Mouse (Mus musculus) lung, embryonic 16.5 days (tissue): Measurements from ENCODE around the gene OR5BS1P. TPM values are rescaled to one million over a fixed set of nuclear protein-coding genes. Genes with fewer than 3 reads are reported as not detected.
A peak's percentile ranks its signal among the peaks of the same experiment; 100 is the strongest.
"Not testable (repeated sequence)": the region's sequence is repeated elsewhere in the genome, so short reads cannot be mapped to it uniquely, and the experiment has no call there.

Experiments
- ATAC-seq: fragments of 200-750 bp; cut with Nextera tagmentation; 2 replicates; pipeline ENCODE4 v1.8.0; 2017; ENCODE audit warnings: low read depth, mild to moderate bottlenecking, moderate library complexity
- H3K27ac ChIP-seq: fragments of 300-500 bp; sonication (generic); 2 replicates; pipeline ENCODE4 v1.5.1; 2014; ENCODE audit warnings: mild to moderate bottlenecking, control low read depth, low read length
- H3K27me3 ChIP-seq: fragments of 300-500 bp; sonication (generic); 2 replicates; pipeline ENCODE4 v1.6.1; 2014; ENCODE audit warnings: low read depth, low read length, mixed read lengths; ENCODE audit not compliant: control insufficient read depth, insufficient read depth
- H3K36me3 ChIP-seq: fragments of 300-500 bp; sonication (generic); 2 replicates; pipeline ENCODE4 v1.6.1; 2014; ENCODE audit warnings: low read length; ENCODE audit not compliant: control insufficient read depth, insufficient read depth
- H3K4me1 ChIP-seq: fragments of 300-500 bp; sonication (generic); replicated peaks from 2 replicates; pipeline ENCODE4 v1.6.1; 2014; ENCODE audit warnings: low read length, mixed read lengths; ENCODE audit not compliant: control insufficient read depth, insufficient read depth
- H3K4me2 ChIP-seq: fragments of 300-500 bp; sonication (generic); 2 replicates; pipeline ENCODE4 v1.6.1; 2014; ENCODE audit warnings: low read depth, low read length, control low read depth
- H3K4me3 ChIP-seq: fragments of 300-500 bp; sonication (generic); 2 replicates; pipeline ENCODE4 v1.5.1; 2014; ENCODE audit warnings: mild to moderate bottlenecking, low read length, control low read depth
- H3K9ac ChIP-seq: fragments of 300-500 bp; sonication (generic); 2 replicates; pipeline ENCODE4 v1.6.1; 2014; ENCODE audit warnings: low read length, control low read depth
- H3K9me3 ChIP-seq: fragments of 300-500 bp; sonication (generic); 2 replicates; pipeline ENCODE4 v1.6.1; 2016; ENCODE audit warnings: low read length; ENCODE audit not compliant: control insufficient read depth
- WGBS: fragments of 180-500 bp; shearing (Covaris S2); extraction: QIAGEN DNeasy Blood & Tissue Kit; methylation state at CpG from one replicate; pipeline ENCODE4 v1.1.7; 2014; 5-methylcytosine and 5-hydroxymethylcytosine counted together
- polyA plus RNA-seq: library from polyadenylated mRNA; unstranded; fragments of >200 nt; fragmentation: Nextera tagmentation; extraction: Ambion mirVana; gene quantifications from 2 replicates; pipeline ENCODE4 v1.2.1, GENCODE M21; 2015

Gene OR5BS1P
- not detected in 2 replicates for polyA plus RNA-seq

- Histone ChIP-seq H3K36me3 (no peaks in the 10 kb centered on the region), H3K27me3 (no peaks in the 10 kb centered on the region), H3K4me1 (no peaks in the 10 kb centered on the region), H3K27ac (no peak within 1 kb of the TSS), H3K9ac (no peak within 1 kb of the TSS), H3K9me3 (no peaks in the 10 kb centered on the region), H3K4me2 (no peak within 1 kb of the TSS), H3K4me3 (no peak within 1 kb of the TSS)
- 82% methylated on average over 4 of the region's 4 CpGs for WGBS
- ATAC-seq, result no peak
Observed at GRCm38 (mm10) chr15:98469596-98469995, at the start of gene OR5BS1P. Gene OR5BS1P (plus strand): TSS chr15:98469896.

- Histone ChIP-seq H3K4me1 (no peaks in the 10 kb centered on the region; the same call in 1 of the 2 replicates), H3K36me3 (no peaks in the 10 kb centered on the region), H3K27ac (no peak overlapping the region), H3K4me3 (no peak overlapping the region), H3K9ac (no peak overlapping the region), H3K27me3 (no peaks in the 10 kb centered on the region), H3K9me3 (no peaks in the 10 kb centered on the region), H3K4me2 (no peak overlapping the region)
- peak; percentile 21; the same call in 1 of the 2 replicates for ATAC-seq
- WGBS, result 42% methylated on average over 4 of the region's 4 CpGs
Observed at GRCm38 (mm10) chr15:98420897-98421296, 48.8 kb upstream of the OR5BS1P start.

GRCm38 (mm10) chr15:98424326-98424725 is 45.4 kb upstream of the OR5BS1P start:
- no peak for ATAC-seq
- no peaks in the 10 kb centered on the region for H3K9me3 ChIP-seq
- H3K9ac ChIP-seq, result no peak overlapping the region
- no peaks in the 10 kb centered on the region; the same call in 1 of the 2 replicates for H3K4me1 ChIP-seq
- H3K27ac ChIP-seq, result no peak overlapping the region
- no peak overlapping the region for H3K4me3 ChIP-seq
- no peaks in the 10 kb centered on the region for H3K27me3 ChIP-seq
- no peak overlapping the region for H3K4me2 ChIP-seq
- H3K36me3 ChIP-seq, result no peaks in the 10 kb centered on the region
- WGBS, result 68% methylated on average over 14 of the region's 14 CpGs

GRCm38 (mm10) chr15:98424753-98425152 is 44.9 kb upstream of the OR5BS1P start:
- no peaks in the 10 kb centered on the region for H3K36me3 ChIP-seq
- H3K4me3 ChIP-seq, result no peak overlapping the region
- H3K4me1 ChIP-seq, result no peaks in the 10 kb centered on the region; the same call in 1 of the 2 replicates
- 34% methylated on average over 6 of the region's 6 CpGs for WGBS
- H3K9ac ChIP-seq, result no peak overlapping the region
- no peak for ATAC-seq
- H3K27me3 ChIP-seq, result no peaks in the 10 kb centered on the region
- H3K9me3 ChIP-seq, result no peaks in the 10 kb centered on the region
- H3K27ac ChIP-seq, result no peak overlapping the region
- H3K4me2 ChIP-seq, result no peak overlapping the region

- Histone ChIP-seq H3K4me1 (no peaks in the 10 kb centered on the region; the same call in 1 of the 2 replicates), H3K9ac (no peak overlapping the region), H3K4me2 (no peak overlapping the region), H3K27me3 (no peaks in the 10 kb centered on the region), H3K36me3 (no peaks in the 10 kb centered on the region), H3K27ac (no peak overlapping the region), H3K9me3 (no peaks in the 10 kb centered on the region), H3K4me3 (no peak overlapping the region)
- WGBS, result 80% methylated on average over 7 of the region's 7 CpGs
- ATAC-seq, result no peak
Observed at GRCm38 (mm10) chr15:98425188-98425587, 44.5 kb upstream of the OR5BS1P start.

GRCm38 (mm10) chr15:98430925-98431324 is 38.8 kb upstream of the OR5BS1P start, which contains the start of gene Olfr282:
Gene Olfr282 (plus strand): TSS chr15:98431225.
- not testable (repeated sequence) for H3K36me3 ChIP-seq, H3K27ac ChIP-seq
- WGBS, result 58% methylated on average over 5 of the region's 5 CpGs

GRCm38 (mm10) chr15:98444561-98444960 is 25.1 kb upstream of the OR5BS1P start:
- Histone ChIP-seq H3K4me2 (no peak overlapping the region), H3K36me3 (no peaks in the 10 kb centered on the region), H3K4me1 (no peaks in the 10 kb centered on the region), H3K9me3 (no peaks in the 10 kb centered on the region), H3K9ac (no peak overlapping the region), H3K27ac (no peak overlapping the region), H3K27me3 (no peaks in the 10 kb centered on the region), H3K4me3 (no peak overlapping the region)
- 73% methylated on average over 3 of the region's 3 CpGs for WGBS
- ATAC-seq, result no peak

More at GRCm38 (mm10) chr15:98430925-98431324, 38.8 kb upstream of the OR5BS1P start, which contains the start of gene Olfr282:
- not testable (repeated sequence) for H3K9ac ChIP-seq, H3K4me1 ChIP-seq, ATAC-seq, H3K9me3 ChIP-seq, H3K27me3 ChIP-seq, H3K4me3 ChIP-seq, H3K4me2 ChIP-seq

GRCm38 (mm10) chr15:98448521-98448920 is 21.2 kb upstream of the OR5BS1P start:
- no peak for ATAC-seq
- Histone ChIP-seq H3K9ac (no peak overlapping the region), H3K9me3 (no peaks in the 10 kb centered on the region), H3K36me3 (no peaks in the 10 kb centered on the region), H3K27ac (no peak overlapping the region), H3K27me3 (no peaks in the 10 kb centered on the region), H3K4me3 (no peak overlapping the region), H3K4me1 (no peaks in the 10 kb centered on the region), H3K4me2 (no peak overlapping the region)
- 49% methylated on average over 4 of the region's 4 CpGs for WGBS

GRCm38 (mm10) chr15:98452288-98452687 is 17.4 kb upstream of the OR5BS1P start, which contains the start of gene Olfr281:
Gene Olfr281 (plus strand): TSS chr15:98452588.
- H3K4me1 ChIP-seq, result no peaks in the 10 kb centered on the region
- H3K9ac ChIP-seq, result no peak within 1 kb of the TSS
- no peaks in the 10 kb centered on the region for H3K27me3 ChIP-seq
- no peak within 1 kb of the TSS for H3K4me2 ChIP-seq
- H3K4me3 ChIP-seq, result no peak within 1 kb of the TSS
- 86% methylated on average over 7 of the region's 7 CpGs for WGBS
- H3K27ac ChIP-seq, result no peak within 1 kb of the TSS
- ATAC-seq, result no peak
- H3K36me3 ChIP-seq, result no peaks in the 10 kb centered on the region
- H3K9me3 ChIP-seq, result no peaks in the 10 kb centered on the region

- Histone ChIP-seq H3K27me3 (no peaks in the 10 kb centered on the region), H3K9ac (no peak overlapping the region), H3K4me2 (no peak overlapping the region), H3K4me3 (no peak overlapping the region), H3K27ac (no peak overlapping the region), H3K9me3 (no peaks in the 10 kb centered on the region), H3K36me3 (no peaks in the 10 kb centered on the region), H3K4me1 (no peaks in the 10 kb centered on the region)
- no peak for ATAC-seq
- 91% methylated on average over 13 of the region's 13 CpGs for WGBS
Observed at GRCm38 (mm10) chr15:98471539-98471938, 1.8 kb downstream of the OR5BS1P start.
